Mouse (Mus musculus) lung, postnatal 10 days (tissue): ENCODE results near the gene Nudt2.
"Not testable (repeated sequence)": the region's sequence is repeated elsewhere in the genome, so short reads cannot be mapped to it uniquely, and the experiment has no call there.

Source experiments
- DNase-seq: peaks from one replicate; pipeline ENCODE4 v3.0.0; 2021

Gene Nudt2

GRCm38 (mm10) chr4:41464345-41465286, at the start of gene Nudt2, which contains the start of gene Kif24:
Gene Nudt2 (plus strand): TSS chr4:41465151.
Gene Kif24 (minus strand): TSS chr4:41464887.
- peak; percentile 100 for DNase-seq

- DNase-seq: no peak
These were observed 48.0 kb upstream of the Nudt2 start for GRCm38 (mm10) chr4:41416966-41417365.

- no peak for DNase-seq
These were observed 26.0 kb upstream of the Nudt2 start for GRCm38 (mm10) chr4:41438931-41439330.

DNA sequence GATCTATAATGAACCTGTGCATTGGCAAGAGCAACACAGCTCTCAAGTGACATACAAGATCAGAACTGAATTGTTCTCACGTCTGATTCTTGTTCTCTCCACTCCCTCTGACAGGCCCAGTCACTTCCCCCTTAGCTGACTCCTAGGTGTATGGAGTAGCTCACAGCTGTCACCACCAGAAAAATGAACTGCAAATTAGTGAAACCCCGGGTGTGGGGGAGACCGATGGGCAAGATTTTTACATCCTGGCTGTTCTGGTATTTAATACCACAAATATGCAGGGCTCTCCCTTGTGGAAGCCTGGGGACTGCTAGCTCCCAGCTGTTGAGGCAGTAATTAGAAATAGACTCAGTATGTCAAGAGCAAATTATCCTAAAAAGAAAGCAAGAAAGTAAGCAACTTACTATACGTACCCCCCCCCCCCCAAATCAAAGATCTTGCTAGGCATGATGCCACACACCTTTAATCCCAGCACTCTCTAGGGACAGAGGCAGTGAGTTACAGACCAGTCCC, 22.1 kb upstream of the Nudt2 start:
- peak; percentile 6 for DNase-seq

GRCm38 (mm10) chr4:41447595-41447994, 17.4 kb upstream of the Nudt2 start:
- DNase-seq: no peak

GRCm38 (mm10) chr4:41460690-41461089, 4.3 kb upstream of the Nudt2 start:
- DNase-seq: no peak

DNA sequence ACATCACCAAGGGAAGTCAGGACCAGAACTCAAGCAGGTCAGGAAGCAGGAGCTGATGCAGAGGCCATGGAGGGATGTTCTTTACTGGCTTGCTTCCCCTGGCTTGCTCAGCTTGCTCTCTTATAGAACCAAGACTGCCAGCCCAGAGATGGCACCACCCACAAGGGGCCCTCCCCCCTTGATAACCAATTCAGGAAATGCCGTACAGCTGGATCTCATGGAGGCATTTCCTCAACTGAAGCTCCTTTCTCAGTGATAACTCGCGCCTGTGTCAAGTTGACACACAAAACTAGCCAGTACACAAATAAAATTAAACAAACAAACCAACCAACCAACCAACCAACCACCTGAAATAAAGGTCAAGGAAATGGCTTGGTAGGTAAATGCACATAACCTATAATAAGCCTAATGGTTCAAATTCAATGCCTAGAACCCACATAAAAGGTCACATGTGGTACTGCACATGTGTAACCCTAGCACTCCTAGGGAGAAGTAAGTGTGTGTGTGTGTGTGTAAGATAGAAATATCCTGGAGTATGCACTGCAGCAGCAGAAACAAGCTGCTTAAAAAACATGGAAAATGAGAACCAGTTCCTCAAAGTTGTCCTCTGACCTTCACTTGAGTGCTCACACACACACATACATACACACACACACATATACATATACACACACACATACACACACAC, 1.8 kb upstream of the Nudt2 start:
- not testable (repeated sequence) for DNase-seq

DNA sequence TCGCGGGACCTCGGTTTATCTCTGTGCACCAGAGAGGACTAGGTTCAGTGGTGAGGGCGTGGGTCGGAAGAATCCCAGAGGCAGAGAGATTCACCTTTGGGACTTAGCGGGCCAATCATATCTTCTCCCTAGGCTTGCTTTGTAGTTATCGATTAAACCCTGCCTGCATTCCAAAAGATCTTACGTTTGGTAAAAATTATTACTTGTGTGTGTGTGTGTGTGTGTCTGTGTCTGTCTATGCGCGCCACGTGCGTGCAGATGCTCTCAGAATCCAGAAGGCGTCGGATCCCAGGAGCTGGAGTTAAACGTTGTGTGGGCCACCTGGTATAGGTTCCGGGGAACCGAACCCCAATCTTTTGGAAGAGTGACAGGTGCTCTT, 325 bp downstream of the Nudt2 start:
- no peak for DNase-seq

DNA sequence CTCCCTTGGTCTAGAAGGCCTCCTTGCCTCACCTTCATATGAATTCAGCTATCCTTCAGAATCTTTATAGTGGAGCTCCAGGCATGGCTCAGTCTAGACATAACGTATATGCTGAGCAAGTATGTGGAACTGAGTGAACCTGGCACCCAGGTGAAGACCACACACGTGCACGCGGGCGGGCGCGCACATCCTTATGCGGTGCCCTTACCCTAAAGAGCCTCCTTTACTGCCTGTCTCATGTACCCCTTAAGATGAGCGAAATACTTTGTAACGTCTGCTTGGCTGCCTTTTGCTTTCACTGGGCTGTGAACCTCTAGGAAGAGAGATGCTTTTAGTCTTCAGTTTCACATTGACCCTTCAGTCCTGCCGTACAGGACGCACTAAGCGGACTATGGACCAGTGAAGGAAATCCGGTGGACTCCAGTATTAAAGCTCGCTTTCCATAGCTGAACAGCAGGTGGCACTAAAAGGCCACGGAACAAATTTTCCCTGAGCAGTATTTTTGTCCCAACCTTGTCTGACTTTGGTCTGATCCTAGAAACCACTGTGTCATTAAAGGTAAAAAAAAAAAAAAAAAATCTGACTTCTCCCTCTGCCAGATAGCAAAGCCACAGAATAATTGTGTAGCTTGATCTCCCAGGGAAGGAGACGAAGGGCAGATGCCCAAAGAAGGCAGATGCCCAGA, 3.6 kb downstream of the Nudt2 start:
- DNase-seq: peak; percentile 79

DNA sequence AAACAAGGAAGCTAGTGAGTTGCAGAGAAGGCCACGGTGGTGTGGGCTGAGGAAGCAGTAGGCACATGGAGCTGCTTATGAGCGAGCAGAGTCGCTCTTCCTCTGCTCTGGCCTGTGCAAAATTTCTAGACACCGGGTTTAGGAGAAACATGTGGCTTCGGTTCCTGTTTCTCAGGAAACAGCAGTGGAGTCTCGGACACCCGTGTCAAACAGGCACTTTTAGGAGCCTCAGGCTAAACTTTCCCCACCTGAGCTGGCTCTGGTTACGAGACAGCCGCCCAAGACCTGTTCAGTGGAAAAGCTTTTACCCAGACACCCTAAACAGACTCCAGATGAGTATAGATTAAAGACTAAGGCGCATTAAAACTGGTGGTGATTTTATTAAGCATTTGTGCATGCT, 4.2 kb downstream of the Nudt2 start:
- DNase-seq: no peak

DNA sequence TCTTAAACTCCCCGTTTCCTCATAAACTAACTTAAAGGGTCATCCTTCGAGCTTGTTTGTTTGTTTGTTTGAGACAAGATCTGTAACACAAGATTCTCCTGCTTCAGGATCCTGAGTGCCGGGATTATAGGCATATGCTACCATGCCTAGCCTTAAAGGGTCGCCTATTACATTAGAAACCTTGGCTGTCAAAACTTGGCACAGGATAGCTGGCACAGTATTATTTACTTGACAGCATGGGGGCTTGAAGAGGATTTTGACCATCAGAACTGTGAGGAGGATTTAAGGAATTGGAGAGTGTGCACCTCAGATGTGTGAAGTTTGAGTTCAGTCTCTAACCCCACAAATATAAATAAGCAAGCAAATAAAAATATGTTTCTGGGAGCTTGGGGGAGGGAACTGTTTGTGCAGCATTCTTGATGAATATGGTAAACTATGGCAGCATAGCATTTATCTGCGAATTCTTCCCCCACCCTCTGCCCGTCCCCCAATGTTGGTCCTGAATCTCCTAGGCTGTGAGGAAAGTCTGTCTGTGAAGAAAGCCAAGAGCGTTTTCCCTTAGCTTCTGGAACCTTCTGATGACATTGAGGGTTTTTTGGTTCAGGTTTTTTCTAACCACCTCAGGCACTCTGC, 5.2 kb downstream of the Nudt2 start:
- no peak for DNase-seq

DNA sequence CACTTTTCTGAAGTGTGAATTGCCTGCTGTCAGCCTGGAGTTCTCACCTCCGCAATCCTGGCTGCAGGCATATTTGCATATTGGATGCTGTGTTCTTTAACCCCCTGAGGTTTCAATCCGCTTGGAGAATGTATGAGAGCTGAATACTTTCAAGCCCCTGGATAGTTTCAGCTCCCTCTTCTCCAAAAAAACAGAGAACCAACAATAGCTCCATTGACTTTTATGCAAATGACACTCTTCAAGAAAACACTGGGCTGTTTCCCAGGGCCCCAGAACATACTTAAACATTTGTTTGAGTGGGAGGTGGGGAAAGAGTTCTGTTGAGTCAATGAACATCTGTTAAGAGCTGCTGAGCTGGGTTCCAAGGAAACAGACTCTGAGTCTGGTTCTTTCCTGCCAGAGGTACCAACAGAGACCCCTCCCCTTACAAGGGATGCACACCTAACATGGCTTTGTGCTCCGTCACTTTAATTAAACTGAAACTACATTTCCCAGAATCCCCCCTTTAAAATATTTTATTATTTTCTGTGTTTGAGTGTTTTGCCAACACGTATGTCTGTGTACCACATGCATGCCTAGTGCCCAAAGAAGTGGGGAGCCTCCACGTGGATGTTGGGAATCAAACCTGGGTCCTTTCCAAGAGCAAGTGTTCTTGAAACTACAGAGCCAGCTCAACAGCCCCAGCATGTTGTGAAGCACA, 5.9 kb downstream of the Nudt2 start:
- peak; percentile 13 for DNase-seq

- DNase-seq: no peak
These were observed 6.4 kb downstream of the Nudt2 start for GRCm38 (mm10) chr4:41471384-41471689.

DNA sequence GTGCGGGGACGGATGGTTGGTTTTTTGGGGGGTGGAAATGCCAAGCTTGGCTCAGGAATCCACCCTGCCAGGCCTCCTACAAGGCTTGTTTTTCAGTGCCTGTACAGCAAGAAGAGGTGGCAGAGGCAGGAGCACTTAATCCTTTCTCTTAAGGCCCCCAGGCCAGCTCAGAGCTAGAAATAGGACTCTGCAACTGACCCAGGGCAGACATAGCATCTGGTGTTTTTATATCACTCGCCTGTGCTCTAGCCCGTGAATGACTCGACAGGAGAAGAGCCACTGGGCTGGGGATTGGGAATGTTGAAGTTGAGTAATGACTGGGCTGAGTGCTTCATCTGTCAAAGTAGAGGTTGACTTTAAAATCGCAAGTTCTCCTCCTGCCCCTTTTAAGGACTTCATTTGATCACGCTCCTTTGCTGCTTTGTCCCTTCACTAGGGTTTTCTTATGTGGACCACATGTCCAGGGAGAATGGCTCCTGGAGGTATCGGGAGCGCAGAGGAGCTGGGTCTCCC, 12.8 kb downstream of the Nudt2 start:
- no peak for DNase-seq

DNA sequence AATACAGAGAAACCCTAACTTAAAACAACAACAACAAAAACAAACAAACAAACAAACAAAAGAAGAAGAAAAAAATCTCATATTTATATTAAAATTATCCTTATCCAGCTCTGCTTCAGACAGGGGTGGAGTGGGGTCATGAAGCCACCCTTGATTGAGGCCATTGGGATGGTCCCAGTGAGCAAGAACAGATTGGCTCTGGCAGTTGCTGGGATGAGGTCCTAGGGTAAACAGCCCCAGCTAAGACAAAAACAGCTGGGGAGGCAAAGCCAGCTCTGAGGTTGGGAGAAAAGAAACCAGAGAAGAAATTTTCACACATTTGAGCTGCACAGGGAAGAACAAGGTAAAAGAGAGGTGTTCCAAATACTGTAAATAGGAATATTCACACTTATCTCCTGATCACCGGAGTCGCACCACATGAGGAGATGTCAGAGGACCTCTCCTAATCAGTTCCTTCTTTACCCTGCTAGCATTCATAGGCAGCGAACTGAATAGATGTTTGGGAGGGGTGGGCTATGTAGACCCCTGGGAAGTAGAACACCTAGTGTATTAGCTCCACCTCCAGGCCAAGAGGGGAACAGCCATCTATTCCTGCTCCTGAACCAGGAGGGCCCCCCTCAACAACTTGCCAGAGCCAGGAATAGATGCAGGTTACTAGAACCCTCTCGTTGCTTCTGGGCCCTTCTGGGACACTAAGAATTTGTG, 14.0 kb downstream of the Nudt2 start:
- no peak for DNase-seq

- DNase-seq: peak; percentile 68
These were observed 14.5 kb downstream of the Nudt2 start for GRCm38 (mm10) chr4:41479456-41479804.

DNA sequence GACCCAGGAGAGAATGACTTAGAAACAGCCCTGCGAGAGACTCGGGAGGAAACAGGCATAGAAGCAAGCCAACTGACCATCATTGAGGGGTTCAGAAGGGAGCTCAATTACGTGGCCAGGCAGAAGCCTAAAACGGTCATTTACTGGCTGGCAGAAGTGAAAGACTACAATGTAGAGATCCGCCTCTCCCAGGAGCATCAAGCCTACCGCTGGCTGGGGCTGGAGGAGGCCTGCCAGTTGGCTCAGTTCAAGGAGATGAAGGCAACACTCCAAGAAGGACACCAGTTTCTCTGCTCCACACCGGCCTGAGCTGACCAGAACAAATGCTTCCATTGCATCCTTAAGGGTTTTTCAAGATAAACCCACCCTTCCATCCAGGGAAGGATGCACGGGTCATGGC, 15.3 kb downstream of the Nudt2 start:
- peak; percentile 75 for DNase-seq

GRCm38 (mm10) chr4:41481601-41482017, 16.7 kb downstream of the Nudt2 start:
- peak; percentile 89 for DNase-seq

- DNase-seq: no peak
These were observed 28.0 kb downstream of the Nudt2 start for GRCm38 (mm10) chr4:41492951-41493350.

- peak; percentile 53 for DNase-seq
These were observed 28.6 kb downstream of the Nudt2 start for GRCm38 (mm10) chr4:41493464-41494116.

DNA sequence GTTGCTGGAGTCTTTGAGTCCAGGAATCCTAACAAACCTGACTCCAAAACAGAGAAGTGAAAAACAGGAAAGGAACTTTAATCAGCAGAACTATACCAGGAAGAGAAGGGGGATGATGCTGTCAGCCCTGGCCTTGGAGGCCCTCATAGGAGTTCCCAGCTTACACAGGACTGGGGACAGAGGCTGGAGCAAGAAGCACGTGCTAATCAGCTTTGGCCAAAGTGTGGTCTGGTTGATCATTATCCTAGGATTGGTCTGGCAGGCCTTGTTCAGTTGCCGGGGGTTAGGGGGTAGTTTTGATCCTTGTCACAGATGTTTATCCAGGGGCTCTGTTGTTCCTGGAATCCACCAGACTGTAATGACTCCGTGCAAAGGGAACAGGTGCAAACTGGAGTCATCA, 29.4 kb downstream of the Nudt2 start:
- no peak for DNase-seq
